Mouse (Mus musculus) liver, postnatal 0 days (tissue): Measurements from ENCODE around the gene Maff. TPM values are rescaled to one million over a fixed set of nuclear protein-coding genes. Genes with fewer than 3 reads are reported as not detected.

ENCODE experiments used
- ATAC-seq: fragments of 200-750 bp; cut with Nextera tagmentation; 2 replicates; pipeline ENCODE4 v1.8.0; 2017; ENCODE audit warnings: mild to moderate bottlenecking, moderate library complexity
- DNase-seq: peaks from one replicate; pipeline ENCODE4 v3.0.0-alpha.2; 2016
- H3K27ac ChIP-seq: fragments of 300-500 bp; sonication (generic); 2 replicates; pipeline ENCODE4 v1.5.1; 2014; ENCODE audit warnings: antibody characterized with exemption, moderate library complexity, mild to moderate bottlenecking, low read depth
- H3K27me3 ChIP-seq: fragments of 300-500 bp; sonication (generic); 2 replicates; pipeline ENCODE4 v1.6.1; 2014; ENCODE audit warnings: low read length, control low read depth, mixed read lengths; ENCODE audit not compliant: insufficient read depth
- H3K36me3 ChIP-seq: fragments of 300-500 bp; sonication (generic); replicated peaks from 2 replicates; pipeline ENCODE4 v1.6.1; 2014; ENCODE audit warnings: mild to moderate bottlenecking, control low read depth, low read length, moderate library complexity, mixed read lengths; ENCODE audit not compliant: insufficient read depth
- H3K4me1 ChIP-seq: fragments of 300-500 bp; sonication (generic); 2 replicates; pipeline ENCODE4 v1.6.1; 2014; ENCODE audit warnings: antibody characterized with exemption, mild to moderate bottlenecking, control low read depth; ENCODE audit not compliant: insufficient read depth
- H3K4me2 ChIP-seq: fragments of 300-500 bp; sonication (generic); 2 replicates; pipeline ENCODE4 v1.6.1; 2014; ENCODE audit warnings: low read depth, mild to moderate bottlenecking, low read length, moderate library complexity, mixed read lengths
- H3K4me3 ChIP-seq: fragments of 300-500 bp; sonication (generic); 2 replicates; pipeline ENCODE4 v1.5.1; 2014; ENCODE audit warnings: low read depth, low read length
- H3K9ac ChIP-seq: fragments of 300-500 bp; sonication (generic); replicated peaks from 2 replicates; pipeline ENCODE4 v1.6.1; 2014; ENCODE audit warnings: mild to moderate bottlenecking, moderate library complexity
- H3K9me3 ChIP-seq: fragments of 300-500 bp; sonication (generic); 2 replicates; pipeline ENCODE4 v1.6.1; 2016; ENCODE audit warnings: mild to moderate bottlenecking, control low read depth, low read length, mixed read lengths
- CTCF ChIP-seq: sonication (generic); IDR thresholded peaks from 2 replicates; pipeline ENCODE4 v1.5.1; 2016; ENCODE audit warnings: antibody characterized with exemption, low read depth
- EP300 ChIP-seq: IDR thresholded peaks from 2 replicates; pipeline ENCODE4 v1.6.1; 2016; ENCODE audit warnings: antibody characterized with exemption, low read depth, mild to moderate bottlenecking
- WGBS: fragments of 180-500 bp; shearing (Covaris S2); extraction: QIAGEN DNeasy Blood & Tissue Kit; methylation state at CpG from one replicate; pipeline ENCODE4 v1.1.7; 2014; ENCODE audit not compliant: insufficient replicate concordance; 5-methylcytosine and 5-hydroxymethylcytosine counted together
- polyA plus RNA-seq: library from polyadenylated mRNA; unstranded; fragments of >200 nt; fragmentation: Nextera tagmentation; extraction: Ambion mirVana; gene quantifications from 2 replicates; pipeline ENCODE4 v1.2.1, GENCODE M21; 2015

The Maff gene
- polyA plus RNA-seq, 1 experiment from 2014 or later = 1.1 TPM

DNA sequence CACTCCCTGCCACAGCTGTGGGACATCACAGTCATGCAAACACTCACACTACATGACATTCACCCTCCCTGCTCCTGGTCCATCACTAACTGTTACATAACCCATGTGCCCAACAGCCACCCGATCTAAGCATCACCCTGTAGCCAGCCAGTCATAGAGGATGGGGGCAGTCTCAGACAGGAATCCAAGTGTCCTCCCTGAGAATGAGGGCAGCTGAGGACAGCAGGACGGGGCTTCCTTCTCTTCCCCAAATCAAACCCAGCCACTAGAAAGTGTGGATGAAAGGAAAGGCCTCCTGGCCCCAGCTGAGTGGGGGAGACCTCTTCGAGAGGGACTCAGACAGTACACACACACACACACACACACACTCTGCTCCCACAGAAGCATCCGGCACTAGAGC lies 48.4 kb downstream of the Maff start:
- ATAC-seq (no peak), DNase-seq (no peak)
- H3K9me3 ChIP-seq = no peaks in the 10 kb centered on the region
- TF ChIP-seq CTCF (no peak), EP300 (no peak)
- WGBS = 69% methylated on average over 4 of the region's 4 CpGs
- H3K4me3 ChIP-seq = no peak overlapping the region
- H3K4me2 ChIP-seq = no peak overlapping the region
- no peaks in the 10 kb centered on the region for H3K27me3 ChIP-seq
- H3K9ac ChIP-seq = no peak overlapping the region
- peaks cover 40% of the 10 kb centered on the region for H3K4me1 ChIP-seq
- H3K36me3 ChIP-seq = no peaks in the 10 kb centered on the region
- no peak overlapping the region for H3K27ac ChIP-seq

DNA sequence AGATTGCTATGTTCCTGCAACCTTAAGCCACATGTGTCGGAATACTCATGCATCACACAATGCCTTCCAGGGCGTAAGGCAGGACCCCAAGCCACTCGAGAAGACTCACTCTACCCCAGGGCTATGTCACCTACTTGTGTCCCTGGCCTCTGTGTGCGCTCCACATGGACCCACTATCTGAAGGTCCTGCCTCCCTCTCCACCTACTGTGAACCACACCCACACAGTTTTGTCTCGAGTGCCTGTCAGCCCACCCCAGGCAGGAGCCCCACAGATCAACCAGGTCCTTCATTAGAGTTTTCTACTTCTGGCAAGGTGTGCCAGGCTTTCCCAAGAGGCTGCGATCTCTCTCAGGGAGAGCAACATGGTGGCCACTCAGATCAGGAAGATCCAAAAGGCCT lies 48.9 kb downstream of the Maff start:
- ATAC-seq = no peak
- Histone ChIP-seq H3K4me3 (no peak overlapping the region), H3K4me1 (peaks cover 39% of the 10 kb centered on the region), H3K36me3 (no peaks in the 10 kb centered on the region), H3K27me3 (no peaks in the 10 kb centered on the region), H3K4me2 (no peak overlapping the region), H3K27ac (no peak overlapping the region), H3K9me3 (no peaks in the 10 kb centered on the region), H3K9ac (no peak overlapping the region)
- 73% methylated on average over 6 of the region's 6 CpGs for WGBS
- TF ChIP-seq CTCF = no peak
- no peak for TF ChIP-seq EP300
- DNase-seq = no peak

DNA sequence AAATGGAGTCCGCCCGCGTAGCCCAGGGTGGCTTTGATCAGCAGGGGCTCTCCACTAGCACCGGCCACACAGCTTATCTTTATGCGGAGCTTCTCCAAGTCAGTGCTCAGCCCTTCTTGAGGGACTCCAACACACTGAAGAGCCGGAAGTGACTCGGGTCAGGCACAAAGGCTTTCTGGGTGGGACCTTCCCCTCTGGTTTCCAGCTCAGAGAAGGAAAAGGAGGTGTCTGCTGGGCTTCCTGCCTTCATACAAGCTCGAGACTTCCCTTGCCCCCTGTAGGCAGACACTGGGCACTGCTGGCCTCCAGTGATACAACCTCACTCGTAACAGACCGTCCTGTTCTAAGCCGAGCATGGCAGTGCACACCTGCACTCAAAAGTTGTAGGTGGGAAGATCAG lies 50.3 kb downstream of the Maff start:
- WGBS = 43% methylated on average over 11 of the region's 11 CpGs
- Histone ChIP-seq H3K36me3 (no peaks in the 10 kb centered on the region), H3K9me3 (no peaks in the 10 kb centered on the region), H3K27ac (no peak overlapping the region), H3K4me1 (peaks cover 33% of the 10 kb centered on the region), H3K4me2 (no peak overlapping the region), H3K4me3 (no peak overlapping the region), H3K27me3 (no peaks in the 10 kb centered on the region), H3K9ac (no peak overlapping the region)
- DNase-seq (peak; percentile 46), ATAC-seq (peak; percentile 32)
- no peak; the same call in 1 of the 2 replicates for TF ChIP-seq EP300
- TF ChIP-seq CTCF = peak; percentile 72

DNA sequence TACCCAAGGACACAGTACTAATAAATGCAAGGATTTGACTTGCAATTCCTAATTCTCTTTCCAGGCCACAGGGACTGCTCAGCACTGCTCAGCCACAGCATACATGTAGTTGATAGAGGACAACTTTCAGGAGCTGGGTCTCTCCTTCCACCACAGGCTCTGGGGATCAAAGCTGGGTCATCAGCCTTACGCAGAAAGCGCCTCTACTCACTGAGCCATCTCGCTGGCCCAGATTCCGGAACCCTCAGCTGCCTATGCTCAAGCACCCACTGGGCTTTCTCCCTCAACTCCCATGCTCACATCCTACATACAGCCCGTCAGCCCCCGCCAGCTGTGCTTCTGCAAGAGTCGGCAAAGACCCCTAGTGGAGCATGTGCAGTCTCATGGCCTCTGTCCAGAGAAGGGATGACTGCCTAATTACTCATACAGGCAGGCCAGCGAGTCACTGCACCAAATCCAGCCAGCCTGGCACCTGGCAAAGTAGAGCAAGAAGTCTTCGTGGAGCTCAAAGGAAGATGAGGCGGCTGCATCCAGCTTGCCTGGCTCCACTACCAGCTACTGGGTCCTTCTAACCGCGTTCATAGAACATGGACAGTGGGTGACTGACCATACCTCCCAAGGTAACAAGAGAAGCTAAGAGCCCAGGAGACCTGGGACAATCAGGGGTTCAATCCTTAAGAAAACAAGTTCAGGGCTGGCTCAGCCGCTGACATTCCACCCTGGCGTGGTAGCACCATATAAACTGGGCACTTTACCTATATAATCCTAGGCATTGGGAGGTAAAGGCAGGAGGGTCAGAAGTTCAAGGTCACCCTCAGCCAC lies 53.0 kb downstream of the Maff start:
- Histone ChIP-seq H3K4me1 (peaks cover 24% of the 10 kb centered on the region), H3K27ac (peak overlapping the region; percentile 34; the same call in 1 of the 2 replicates), H3K4me2 (no peak overlapping the region), H3K27me3 (no peaks in the 10 kb centered on the region), H3K4me3 (no peak overlapping the region), H3K9ac (no peak overlapping the region), H3K9me3 (no peaks in the 10 kb centered on the region), H3K36me3 (no peaks in the 10 kb centered on the region)
- ATAC-seq = no peak
- 80% methylated on average over 14 of the region's 14 CpGs for WGBS
- no peak for TF ChIP-seq CTCF
- TF ChIP-seq EP300 = no peak
- no peak for DNase-seq

DNA sequence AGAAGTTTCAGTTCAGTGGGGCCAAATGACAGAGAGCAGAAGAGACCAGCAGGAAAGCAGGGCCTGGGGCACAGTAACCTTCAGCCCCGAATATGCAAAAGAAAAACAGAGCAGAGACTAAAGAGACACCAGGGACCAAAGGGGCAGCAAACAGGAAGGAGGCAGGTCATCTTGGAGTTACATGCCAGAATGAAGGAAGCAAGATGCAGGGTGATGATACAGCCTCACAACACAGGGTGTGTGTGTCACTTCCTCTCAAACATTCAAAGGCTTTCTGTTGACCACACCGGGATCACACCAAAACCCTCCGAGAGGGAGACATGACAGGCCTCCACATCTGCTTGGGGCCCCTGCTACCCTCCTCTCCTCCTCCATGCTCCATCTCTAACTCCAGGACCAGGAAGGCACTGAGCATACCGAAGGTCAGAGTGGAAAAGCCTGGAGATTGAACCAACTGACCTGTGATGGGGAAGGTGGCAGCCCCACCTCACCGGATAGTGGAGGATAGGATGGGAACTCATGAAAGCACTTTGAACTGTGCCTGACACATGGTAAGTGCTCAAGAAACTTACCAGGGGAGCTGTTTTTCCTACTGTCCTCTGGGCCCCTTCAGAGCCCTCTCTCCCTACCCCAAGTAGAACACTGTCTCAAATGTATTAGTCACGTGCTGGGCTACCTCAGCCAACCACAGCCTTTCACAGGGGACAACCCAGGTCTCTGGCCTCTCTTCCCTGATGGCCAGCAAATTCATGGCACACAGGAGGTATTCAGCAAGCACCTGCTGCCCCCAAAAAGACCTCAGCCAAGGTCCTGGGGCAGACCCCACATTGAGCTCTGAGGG lies 53.9 kb downstream of the Maff start:
- TF ChIP-seq EP300 (no peak), CTCF (no peak)
- ATAC-seq (no peak), DNase-seq (no peak)
- no peaks in the 10 kb centered on the region for H3K27me3 ChIP-seq
- 41% methylated on average over 6 of the region's 6 CpGs for WGBS
- H3K4me2 ChIP-seq = no peak overlapping the region
- 0 out of 2 replicates have a peak overlapping the region, but pooled peaks have one; percentile 3 for H3K27ac ChIP-seq
- H3K9ac ChIP-seq = no peak overlapping the region
- no peak overlapping the region for H3K4me3 ChIP-seq
- H3K4me1 ChIP-seq = peaks cover 24% of the 10 kb centered on the region
- no peaks in the 10 kb centered on the region for H3K9me3 ChIP-seq
- no peaks in the 10 kb centered on the region for H3K36me3 ChIP-seq

DNA sequence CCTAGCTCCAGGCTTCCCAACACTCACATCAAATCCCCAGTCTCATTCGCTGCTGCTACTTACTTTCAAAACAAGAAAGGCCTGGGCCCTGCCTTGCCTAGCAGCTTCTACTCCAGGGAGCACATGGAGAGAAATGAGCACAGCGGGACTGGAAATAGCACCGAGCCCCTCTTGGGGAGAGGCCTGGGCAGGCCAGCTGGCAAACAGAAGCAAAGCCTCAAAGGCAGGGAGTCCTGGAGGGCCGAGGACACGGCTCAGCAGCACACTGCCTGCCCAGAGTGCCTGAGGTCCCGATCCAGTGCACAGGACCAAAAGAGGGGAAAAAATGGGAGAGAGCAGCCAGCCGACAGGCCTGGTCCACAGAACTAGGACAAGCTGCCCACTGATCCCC lies 54.5 kb downstream of the Maff start:
- H3K9me3 ChIP-seq = no peaks in the 10 kb centered on the region
- H3K4me1 ChIP-seq = peaks cover 24% of the 10 kb centered on the region
- H3K27me3 ChIP-seq = no peaks in the 10 kb centered on the region
- ATAC-seq = no peak
- no peaks in the 10 kb centered on the region for H3K36me3 ChIP-seq
- 74% methylated on average over 7 of the region's 7 CpGs for WGBS
- H3K27ac ChIP-seq = 0 out of 2 replicates have a peak overlapping the region, but pooled peaks have one; percentile 3
- no peak overlapping the region for H3K9ac ChIP-seq
- no peak for TF ChIP-seq CTCF
- TF ChIP-seq EP300 = no peak
- DNase-seq = no peak
- no peak overlapping the region for H3K4me3 ChIP-seq
- no peak overlapping the region for H3K4me2 ChIP-seq
